Mouse (Mus musculus) heart, adult 18-20 months (tissue): ENCODE results near the gene Armc5. TPM values are rescaled to one million over a fixed set of nuclear protein-coding genes. Genes with fewer than 3 reads are reported as not detected.

Experiments
- DNase-seq, 2 experiments: peaks; one replicate each; pipeline ENCODE4 v3.0.0; 2021 to 2022; ENCODE audit warnings: mixed read lengths in 1 of 2
- long read RNA-seq, 2 experiments: library from polyadenylated mRNA; stranded (forward); transcript quantifications; one replicate each; pipeline ENCODE4 v2.0.0; 2021
- total RNA-seq, 2 experiments: library from RNA; stranded (reverse); gene quantifications; 2 replicates each; pipeline ENCODE4 v1.2.3; 2021

The Armc5 gene
- 1 to 10 TPM; 7.4 to 8.6 TPM for total RNA-seq
- long read RNA-seq, experiment 1, transcript Armc5-201 (6 exons, 3,834 nt): major isoform, 9 of 12 reads
- long read RNA-seq, experiment 1, partial matches to known transcripts: 1 of 12 reads
- long read RNA-seq, experiment 1, other reads (novel, unspliced or antisense): 2 of 12 reads
- long read RNA-seq, experiment 2, partial matches to known transcripts: 3 of 9 reads
- long read RNA-seq, experiment 2, other reads (novel, unspliced or antisense): 3 of 9 reads

DNA sequence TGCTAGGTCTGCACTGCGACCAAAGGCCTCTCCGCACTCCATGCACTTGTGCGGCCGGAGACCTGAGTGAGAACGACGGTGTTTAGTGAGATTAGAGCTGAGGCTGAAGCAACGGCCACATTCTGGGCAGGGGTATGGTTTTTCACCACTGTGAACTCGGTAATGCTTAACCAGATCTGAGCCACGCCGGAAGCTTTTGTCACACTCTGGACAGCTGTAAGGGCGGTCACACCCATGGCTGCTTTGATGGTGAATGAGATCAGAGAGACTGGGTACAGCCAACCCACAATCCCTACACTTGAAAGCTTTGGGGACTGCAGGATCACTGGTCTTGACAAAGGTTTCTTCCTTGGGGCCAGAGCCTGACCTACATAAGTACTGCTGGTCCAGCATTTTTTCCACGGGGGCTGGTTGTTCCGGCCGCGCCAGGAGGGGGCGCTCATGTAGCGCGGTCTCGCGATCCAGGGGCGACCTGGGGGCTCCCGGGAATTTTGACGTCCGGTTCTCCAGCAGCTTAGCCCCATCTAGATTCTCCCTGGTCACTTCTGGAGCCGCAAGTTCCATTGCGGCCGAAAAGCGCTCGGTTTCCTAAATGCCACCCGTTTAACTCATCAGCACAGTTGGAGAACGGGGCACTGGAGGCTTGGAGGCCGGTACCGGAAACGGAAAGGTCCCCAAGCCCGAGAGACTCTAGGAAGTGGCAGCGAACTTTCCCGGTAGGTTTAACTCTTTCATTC lies at the start of gene Armc5:
Gene Armc5, plus strand, starts transcription at position 487 of the 737 bp plus-strand sequence.
- DNase-seq: peak; percentile 88 to 92

DNA sequence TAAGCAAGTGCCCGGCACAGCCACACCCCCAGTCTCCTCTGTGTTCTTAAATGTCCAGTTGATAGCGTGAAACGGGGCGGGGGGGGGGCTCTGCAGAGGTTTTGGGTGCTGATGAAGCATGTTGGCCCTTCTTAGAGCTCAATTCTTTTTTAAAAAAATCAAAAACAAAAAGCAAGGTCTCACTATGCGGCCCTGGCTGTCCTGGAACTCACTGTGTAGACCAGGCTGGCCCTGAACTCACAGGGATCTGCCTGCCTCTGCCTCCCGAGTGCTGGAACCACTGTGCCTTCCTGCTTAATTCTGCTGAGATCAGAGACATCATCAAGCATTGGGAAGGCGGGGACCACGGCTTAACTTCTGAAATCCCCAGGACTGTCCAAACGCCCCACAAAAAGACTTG lies 35.5 kb upstream of the Armc5 start:
- no peak for DNase-seq

DNA sequence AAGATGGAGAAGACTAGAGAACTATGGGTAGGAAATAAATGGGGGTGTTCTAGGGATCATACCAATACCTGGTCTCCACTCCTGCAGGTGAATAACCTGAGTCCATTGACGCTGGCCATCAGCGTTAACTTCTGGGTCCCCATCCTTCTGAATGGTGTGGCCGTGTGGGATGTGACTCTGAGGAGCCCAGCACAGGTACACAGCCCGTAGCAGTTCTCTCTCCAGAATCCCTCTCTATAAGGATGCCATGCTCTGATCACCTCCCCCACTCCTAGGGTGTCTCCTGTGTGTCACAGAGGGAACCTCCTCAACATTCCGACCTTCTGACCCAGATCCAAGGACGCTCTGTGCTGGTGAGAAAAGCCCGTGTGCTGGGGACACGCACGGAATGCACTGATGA lies 34.1 kb upstream of the Armc5 start:
- DNase-seq: peak; percentile 32 to 41

DNA sequence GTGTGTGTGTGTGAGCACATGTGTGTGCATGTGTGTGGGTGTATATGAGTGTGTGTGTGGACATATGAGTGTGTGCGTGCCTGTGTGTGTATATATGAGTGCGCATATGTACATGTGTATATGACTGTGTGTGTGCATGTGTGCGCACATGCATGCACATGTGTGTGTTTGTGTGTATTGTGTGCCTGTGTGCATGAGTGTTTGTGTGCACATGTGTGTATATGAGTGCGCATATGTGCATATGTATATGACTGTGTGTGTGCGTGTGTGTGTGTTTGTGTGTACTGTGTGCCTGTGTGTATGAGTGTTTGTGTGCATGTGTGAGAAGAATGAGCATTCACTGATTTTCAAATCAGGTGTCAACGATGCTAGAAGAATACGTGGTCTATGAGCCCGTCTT lies 33.0 kb upstream of the Armc5 start:
- DNase-seq: no peak

DNA sequence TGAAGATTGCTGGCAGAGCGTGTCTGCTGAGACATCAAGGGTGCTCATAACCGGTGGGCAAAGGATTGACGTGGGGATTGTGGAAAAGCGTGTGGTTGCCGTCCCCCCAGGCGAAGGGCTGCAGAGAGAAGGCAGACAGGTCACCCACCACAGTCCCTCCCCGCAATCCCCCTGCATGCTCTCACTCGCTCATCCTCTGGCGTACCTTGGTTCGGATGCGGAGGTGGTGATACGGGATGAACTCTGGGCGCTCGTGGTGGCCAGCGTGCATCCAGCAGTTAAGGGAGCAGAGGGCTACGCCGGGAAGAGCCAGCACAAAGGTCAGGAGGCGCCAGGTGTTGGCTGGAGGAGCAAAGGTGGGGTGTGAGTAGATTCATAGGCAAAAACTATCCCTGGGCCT lies 31.4 kb upstream of the Armc5 start:
- DNase-seq: no peak

DNA sequence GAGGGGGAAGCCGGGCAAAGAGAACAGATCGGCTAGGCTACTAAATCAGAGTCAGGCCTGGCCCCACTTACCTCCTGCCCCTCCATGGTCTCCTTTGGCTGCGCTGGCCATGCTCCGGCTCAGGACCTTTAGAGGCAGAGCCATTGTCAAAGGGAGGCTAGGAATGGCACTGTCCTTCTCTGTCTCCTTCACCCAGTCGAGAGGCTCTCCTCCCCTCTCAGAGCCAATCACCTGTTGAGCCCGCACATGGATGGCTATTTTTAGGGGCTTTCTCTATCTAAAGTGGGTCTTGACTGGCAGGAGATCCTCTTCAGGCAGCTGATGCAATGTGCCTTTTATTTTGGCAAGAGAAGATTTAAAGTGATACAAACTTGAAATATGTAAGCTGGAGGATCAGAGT lies 31.0 kb upstream of the Armc5 start, which contains the start of gene Cox6a2:
Gene Cox6a2, minus strand, starts transcription at position 236 of the 400 bp plus-strand sequence.
- peak; percentile 71 to 84 for DNase-seq

DNA sequence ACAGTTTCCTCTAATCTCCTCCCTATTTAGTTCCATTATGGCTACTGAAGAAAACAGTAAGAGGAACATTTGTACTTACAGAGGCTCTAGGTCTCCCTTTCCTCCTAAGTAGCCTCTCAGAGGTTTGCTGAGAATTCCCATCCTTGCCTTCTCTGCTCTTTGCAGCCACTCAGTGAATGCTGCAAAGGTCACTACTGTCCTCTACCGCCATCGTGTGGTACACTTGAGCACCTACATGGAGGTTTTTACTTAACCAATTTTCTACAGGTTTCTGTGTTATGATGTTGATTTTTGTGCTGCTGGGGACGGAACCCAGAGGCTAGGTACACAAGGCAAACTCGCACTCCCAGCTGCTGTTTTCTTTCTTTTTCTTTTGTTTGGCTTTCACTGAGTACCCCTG lies 29.0 kb upstream of the Armc5 start:
- DNase-seq: peak; percentile 47 to 81

DNA sequence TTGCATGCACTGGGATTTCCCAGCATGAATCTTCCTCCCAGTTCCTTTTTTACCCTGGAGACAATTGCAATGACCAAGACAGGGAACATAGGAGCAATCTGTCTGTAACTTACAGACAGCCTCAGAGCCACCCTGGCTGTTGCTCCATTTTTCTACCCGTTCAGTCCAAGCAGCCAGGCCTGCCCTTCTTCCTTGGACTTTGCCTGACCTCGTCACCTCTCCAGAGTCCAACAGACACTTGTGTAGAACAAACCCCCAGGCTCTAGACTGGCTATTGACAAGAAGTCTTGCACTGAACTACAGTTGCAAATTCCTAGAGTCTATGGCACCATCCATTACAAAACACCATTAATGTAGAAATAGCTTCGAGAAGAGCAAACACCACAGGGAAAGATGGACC lies 27.3 kb upstream of the Armc5 start:
- no peak for DNase-seq

DNA sequence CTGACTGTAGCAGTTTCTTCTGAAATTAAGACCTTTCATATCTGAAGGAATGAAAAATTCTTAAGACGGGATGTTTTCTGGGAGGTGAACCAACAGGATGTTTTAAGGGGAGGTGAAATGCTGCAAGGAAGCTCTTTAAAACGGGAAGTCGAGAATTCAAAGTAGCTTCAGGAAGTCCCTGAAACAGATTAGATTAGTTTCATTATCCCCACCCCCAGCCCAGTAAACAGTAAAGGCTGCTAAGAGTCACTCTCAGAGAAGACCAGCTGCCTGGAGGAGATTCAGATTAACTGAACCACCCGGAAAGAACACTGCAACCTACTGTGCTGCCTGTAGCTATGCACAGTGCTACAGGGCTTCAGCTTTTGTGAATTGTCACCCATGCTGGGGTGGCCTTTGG lies 17.2 kb upstream of the Armc5 start:
- no peak for DNase-seq

DNA sequence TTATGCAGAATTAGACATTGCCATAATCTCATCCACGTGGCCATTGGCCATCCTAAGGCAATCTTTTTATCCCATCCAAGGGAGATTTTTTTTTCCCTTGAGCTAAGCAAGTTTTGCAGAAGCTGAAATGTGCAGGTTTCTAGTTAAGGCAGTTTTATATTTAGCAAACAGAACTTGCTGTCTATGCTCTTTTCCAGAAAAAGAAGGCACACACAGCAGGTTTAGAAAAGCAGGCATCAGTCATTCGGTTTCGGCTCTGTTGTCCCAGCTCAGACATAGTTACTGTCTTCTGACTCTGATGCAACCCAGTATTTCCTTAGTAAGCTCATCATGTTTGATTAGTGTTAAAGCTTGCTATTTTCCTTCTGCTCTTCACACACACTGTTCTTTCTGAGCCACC lies 16.2 kb upstream of the Armc5 start:
- no peak for DNase-seq

DNA sequence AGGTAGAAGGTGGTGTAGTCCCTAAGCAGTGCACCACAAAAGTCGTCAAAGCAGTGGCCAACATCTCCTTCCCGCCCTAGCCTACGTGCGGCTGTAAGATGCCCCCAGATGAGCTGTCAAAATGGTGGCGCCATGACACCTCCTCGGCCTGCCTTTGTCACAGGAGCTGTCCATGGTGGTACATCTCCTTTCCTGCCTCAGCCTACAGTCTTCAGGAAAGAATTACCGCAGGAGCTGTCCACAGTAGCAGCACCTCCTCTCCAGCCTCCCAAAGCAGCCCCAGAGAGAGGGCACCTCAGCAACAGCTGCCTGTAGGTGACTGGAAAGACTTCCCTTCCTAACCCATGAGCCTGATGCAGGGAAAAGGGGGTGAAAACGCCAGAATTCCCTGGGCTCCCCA lies 5.4 kb upstream of the Armc5 start:
- DNase-seq: no peak

DNA sequence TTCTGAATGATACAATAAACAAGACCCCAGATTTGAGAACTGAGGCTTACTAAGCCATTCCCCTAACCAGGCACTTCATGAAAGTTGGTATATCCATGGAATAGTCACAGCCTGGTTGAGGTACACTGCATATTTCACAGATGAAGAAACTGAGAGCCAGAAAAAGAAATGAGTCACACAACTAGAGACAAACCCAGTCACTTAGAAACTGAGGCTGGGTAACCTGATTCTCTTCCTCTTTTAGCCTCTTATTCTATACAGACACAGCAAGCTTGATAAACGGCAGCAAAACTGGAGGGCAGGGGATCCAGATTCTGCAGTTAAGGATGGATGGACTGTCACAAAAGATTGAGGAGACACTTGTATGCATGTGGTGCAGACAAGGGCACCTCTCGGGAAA lies 2.3 kb upstream of the Armc5 start:
- no peak for DNase-seq

DNA sequence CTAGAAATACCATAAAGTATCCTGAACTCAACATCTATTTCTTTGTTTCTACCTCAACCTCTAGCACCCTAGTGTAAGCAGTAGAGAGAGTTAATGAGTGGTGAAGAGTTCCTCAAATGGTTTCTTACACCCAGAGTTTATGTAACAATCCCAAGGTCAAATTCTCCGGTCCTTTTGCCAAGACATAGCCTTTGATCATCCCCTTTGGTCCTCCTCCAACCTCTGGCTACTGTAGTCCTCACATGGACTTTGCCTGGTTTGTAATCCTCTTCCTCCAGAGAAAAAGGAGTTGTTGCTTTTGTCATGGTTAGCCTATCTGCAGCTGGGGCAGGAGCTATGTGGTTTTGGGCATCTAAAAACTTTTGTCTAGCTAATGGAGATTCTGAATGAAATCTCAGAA lies 1.7 kb upstream of the Armc5 start:
- DNase-seq: no peak

DNA sequence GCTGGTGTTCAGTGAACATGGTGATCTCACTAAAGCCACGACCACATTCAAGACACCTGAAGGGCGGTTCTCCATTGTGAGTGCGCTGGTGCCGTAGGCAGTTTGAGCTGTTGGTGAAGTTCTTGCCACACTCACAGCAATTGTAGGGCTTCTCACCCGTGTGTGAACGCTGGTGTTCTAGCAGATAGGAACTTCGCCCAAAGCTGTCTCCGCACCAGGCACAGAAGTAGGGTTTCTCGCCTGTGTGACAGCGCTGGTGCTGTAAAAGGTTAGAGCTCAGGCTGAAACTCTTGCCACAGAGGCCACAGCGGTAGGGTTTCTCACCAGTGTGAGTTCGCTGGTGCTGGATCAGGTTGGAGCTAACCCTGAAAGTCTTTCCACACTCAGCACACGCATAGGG lies 716 bp upstream of the Armc5 start:
- no peak for DNase-seq

DNA sequence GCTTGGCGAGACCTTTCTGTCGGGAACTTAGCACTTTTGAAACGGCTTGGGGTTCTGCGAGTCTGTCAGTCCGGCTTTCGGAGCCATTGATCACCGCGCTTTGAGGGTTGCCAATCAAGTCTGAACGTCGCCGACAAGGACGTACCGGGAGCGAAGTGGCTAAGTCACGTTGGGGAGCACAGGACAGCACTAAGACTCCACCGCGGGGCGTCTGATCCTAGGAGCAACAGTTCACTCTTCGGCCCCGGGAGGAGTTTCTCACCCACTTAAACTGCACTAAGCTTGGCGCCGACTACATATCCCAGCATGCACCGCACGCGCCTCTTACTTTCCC lies 418 bp downstream of the Armc5 start:
- no peak for DNase-seq

DNA sequence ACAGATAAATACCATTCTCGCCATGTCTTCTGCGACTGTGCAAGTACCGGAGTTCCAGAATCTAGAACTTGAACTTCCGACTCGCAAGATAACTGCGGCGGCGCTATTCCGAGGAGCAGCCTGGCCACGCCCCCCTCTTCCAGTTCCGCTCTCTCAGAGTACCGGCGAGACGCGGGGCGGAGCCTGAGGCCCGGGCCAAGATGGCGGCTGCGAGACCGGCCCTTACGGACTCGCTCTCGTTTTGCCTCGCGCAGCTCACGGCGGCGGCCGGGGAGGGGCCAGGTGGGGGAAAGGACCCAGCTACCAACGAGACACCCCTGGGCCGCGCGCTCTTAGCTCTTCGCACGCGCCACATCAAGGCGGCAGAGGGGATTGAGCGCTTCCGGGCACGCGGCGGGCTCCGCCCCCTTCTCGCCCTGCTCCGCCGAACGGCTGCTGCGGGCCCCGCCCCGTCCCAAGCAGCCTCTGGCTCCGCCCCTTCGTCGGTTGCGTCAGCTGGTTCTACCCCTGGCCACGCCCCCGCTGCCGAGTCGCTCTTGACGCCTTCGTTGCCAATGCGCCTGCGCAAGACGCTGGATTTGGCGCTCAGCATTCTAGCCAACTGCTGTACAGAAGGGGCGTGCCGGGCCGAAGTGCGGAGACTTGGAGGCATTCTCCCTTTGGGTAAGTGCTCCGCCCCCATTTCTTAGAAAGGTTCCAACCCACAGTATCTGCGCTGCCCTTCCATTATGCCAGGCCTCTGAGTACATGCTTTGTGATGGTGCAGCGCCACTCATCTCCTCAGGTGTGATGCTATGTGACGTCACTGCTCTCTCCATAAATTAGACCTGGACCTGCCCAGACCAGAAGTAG lies 1.0 kb downstream of the Armc5 start, which contains the start of gene 9130023H24Rik:
Gene 9130023H24Rik, minus strand, starts transcription at position 105 of the 852 bp plus-strand sequence.
- peak; percentile 99 to 100 for DNase-seq

DNA sequence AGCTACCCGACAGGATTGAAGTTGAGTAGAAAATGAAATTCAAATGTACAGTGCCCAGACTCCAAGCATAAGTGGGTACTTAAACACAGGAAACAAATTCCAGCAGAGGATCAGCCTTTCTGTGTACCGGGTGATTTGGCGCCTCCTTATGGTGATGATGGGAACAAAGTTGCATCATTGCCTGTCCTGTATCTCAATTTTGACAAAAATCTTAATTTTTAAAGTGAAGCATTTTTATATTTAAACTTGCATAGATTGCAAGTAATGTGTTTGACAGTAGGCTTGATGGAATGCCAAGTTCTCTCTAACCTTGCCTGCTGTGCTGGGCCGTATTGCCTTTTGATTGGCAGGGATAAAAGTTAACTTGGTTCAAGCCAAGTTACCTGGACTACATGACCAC lies 1.8 kb downstream of the Armc5 start:
- DNase-seq: no peak

DNA sequence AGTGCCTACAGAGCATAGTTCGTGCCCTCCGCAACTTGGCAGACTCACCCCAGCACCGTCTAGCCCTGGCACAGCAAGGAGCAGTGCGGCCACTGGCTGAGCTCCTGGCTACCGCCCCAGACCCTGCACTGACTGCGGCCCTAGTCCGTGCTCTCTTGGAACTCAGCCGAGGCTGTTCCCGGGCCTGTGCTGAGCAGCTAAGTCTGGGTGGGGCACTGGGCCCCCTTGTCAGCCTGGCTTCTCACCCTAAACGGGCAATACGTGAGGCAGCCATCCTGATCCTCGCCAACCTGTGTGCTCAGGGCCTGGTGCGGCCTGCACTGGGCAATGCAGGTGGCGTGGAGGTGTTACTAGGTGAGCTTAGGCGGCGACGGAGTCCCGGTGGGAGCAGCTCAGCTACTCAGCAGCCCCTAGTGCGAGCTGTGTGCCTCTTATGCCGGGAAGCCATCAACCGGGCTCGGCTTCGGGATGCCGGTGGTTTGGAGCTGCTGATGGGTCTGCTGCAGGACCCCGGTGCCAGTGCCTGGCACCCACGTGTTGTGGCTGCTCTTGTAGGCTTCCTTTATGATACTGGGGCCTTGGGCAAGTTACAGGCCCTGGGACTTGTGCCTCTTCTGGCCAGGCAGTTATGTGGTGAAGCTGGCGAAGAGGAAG lies 3.1 kb downstream of the Armc5 start:
- no peak for DNase-seq

DNA sequence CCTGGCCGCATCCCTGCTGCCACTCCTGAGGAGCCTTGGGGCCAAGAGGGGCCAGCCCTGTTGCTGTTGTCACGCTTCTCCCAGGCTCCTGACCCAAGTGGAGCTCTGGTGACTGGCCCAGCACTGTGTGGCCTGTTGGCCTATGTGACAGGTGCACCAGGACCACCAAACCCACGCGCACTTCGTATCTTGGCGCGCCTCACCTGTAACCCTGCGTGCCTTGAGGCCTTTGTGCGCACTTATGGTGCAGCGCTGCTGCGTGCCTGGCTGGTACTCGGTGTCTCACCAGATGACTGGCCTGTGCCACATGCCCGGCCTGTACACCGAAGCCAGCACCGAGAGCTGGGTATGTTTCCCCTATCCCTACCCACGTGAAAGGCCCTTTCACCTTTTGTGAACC lies 5.2 kb downstream of the Armc5 start:
- no peak for DNase-seq

DNA sequence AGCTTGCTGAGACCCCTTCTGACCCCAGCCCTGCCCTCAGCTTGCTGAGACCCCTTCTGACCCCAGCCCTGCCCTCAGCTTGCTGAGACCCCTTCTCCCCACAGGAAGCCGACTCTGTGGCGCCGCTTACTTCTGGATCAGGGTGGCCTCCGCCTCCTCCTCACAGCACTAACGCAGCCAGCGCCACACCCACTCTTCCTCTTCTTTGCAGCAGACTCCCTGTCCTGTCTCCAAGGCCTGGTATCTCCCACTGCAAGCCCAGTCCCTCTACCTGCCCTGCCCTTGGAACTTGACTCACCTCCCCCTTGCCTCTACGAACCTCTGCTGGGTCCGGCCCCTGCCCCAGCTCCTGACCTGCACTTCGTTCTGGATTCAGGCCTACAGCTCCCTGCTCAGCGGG lies 6.8 kb downstream of the Armc5 start:
- DNase-seq: peak in 1 of 2 experiments; percentile 51

DNA sequence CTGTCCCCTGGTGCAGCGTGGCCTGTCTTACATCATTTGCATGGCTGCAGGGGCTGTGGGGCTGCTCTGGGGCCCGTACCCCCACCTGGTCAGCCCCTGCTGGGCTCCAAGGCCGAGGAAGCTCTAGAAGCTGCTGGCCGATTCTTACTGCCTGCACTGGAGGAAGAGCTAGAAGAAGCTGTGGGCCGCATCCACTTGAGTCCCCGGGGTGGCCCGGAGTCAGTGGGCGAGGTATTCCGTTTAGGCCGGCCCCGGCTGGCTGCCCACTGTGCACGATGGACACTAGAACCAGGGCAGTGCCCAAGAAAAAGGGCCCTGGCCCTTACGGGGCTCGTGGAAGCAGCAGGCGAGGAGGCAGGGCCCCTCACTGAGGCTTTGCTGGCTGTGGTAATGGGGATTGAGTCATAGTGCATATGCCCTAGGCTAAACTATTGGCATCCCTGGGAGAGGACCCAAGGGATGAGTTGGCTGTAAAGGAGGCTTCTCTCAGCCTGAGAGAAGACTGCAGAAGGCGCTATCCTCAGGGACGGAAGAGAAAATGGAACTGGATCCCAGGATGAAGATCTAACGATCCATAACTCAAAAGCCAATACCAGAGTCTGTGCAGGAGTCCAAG lies 7.4 kb downstream of the Armc5 start:
- no peak for DNase-seq

DNA sequence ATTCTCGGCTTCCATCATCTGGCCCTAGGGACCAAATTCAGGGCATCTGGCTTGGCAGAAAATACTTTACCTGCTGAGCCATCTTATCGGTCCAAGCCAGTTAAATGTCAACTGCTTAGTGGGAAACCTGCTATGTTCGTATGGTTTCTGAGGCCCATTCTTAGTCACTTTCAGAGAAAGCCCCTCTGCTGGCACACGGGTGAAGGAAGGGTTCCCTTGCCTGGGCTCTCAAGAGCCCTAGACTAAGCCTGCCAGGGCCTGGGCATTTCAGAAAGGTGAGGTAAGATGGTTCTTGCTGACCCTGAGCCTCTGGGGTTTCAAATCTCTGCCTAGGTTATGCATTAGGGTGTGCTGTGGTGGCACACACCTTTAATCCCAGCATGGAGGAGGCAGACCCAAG lies 8.4 kb downstream of the Armc5 start:
- DNase-seq: no peak
